Mouse (Mus musculus): ENCODE results near the gene Sos1. TPM values are rescaled to one million over a fixed set of nuclear protein-coding genes. Genes with fewer than 3 reads are reported as not detected.

Gene Sos1
- total and polyA plus RNA-seq, 3 experiments = 3.0 to 54.4 (median 9.1) TPM

- Histone ChIP-seq H3K9me3 (replicated peaks) (no peaks in the 10 kb centered on the region), H3K27me3 (ENCODE audit: insufficient read depth, low read length) (peaks cover 4% of the 10 kb centered on the region; the same call in 1 of the 2 replicates), H3K4me1 (ENCODE audit: insufficient read depth, low read depth, low read length) (peaks cover 29% of the 10 kb centered on the region), H3K4me3 (ENCODE audit: low read depth, low read length) (no peak overlapping the region), H3K36me3 (replicated peaks) (no peaks in the 10 kb centered on the region)
- TF ChIP-seq TAL1 (conservative IDR thresholded peaks at IDR 0.05; ENCODE audit: low read depth, low read length) (no peak), GATA2 (IDR thresholded peaks at IDR 0.05; ENCODE audit: borderline replicate concordance, low read depth, low read length) (no peak), GATA1 (IDR thresholded peaks at IDR 0.05; ENCODE audit: borderline replicate concordance, low read length) (no peak), POLR2AphosphoS5 (IDR thresholded peaks at IDR 0.05; ENCODE audit: insufficient replicate concordance, low read depth, low read length) (no peak), CTCF (IDR thresholded peaks at IDR 0.05; ENCODE audit: low read depth, low read length) (no peak)
- no peak for ATAC-seq (ENCODE audit: extremely low read depth, insufficient number of reproducible peaks, low FRiP score, poor library complexity, severe bottlenecking)
- no peak for DNase-seq (ENCODE audit: low spot score)
Observed at GRCm38 (mm10) chr17:80517244-80517643, 37.0 kb upstream of the Sos1 start.

GRCm38 (mm10) chr17:80515956-80516355, 35.7 kb upstream of the Sos1 start:
- no peak for DNase-seq (ENCODE audit: low spot score)
- no peaks in the 10 kb centered on the region for H3K9me3 ChIP-seq (replicated peaks)

GRCm38 (mm10) chr17:80515513-80515912, 35.3 kb upstream of the Sos1 start:
- no peak for DNase-seq (ENCODE audit: low spot score)
- Histone ChIP-seq H3K9me3 (replicated peaks) (no peaks in the 10 kb centered on the region), H3K27me3 (ENCODE audit: insufficient read depth, low read length) (peaks cover 2% of the 10 kb centered on the region; the same call in 1 of the 2 replicates), H3K4me3 (ENCODE audit: low read depth, low read length) (no peak overlapping the region), H3K4me1 (ENCODE audit: insufficient read depth, low read depth, low read length) (peaks cover 30% of the 10 kb centered on the region), H3K36me3 (replicated peaks) (no peaks in the 10 kb centered on the region)
- ATAC-seq (ENCODE audit: extremely low read depth, insufficient number of reproducible peaks, low FRiP score, poor library complexity, severe bottlenecking) = no peak
- TF ChIP-seq GATA2 (IDR thresholded peaks at IDR 0.05; ENCODE audit: borderline replicate concordance, low read depth, low read length) = no peak
- no peak for TF ChIP-seq TAL1 (conservative IDR thresholded peaks at IDR 0.05; ENCODE audit: low read depth, low read length)
- no peak for TF ChIP-seq GATA1 (IDR thresholded peaks at IDR 0.05; ENCODE audit: borderline replicate concordance, low read length)
- no peak for TF ChIP-seq CTCF (IDR thresholded peaks at IDR 0.05; ENCODE audit: low read depth, low read length)
- TF ChIP-seq POLR2AphosphoS5 (IDR thresholded peaks at IDR 0.05; ENCODE audit: insufficient replicate concordance, low read depth, low read length) = no peak

More at GRCm38 (mm10) chr17:80515956-80516355, 35.7 kb upstream of the Sos1 start:
- ATAC-seq (ENCODE audit: extremely low read depth, insufficient number of reproducible peaks, low FRiP score, poor library complexity, severe bottlenecking) = no peak
- Histone ChIP-seq H3K4me3 (ENCODE audit: low read depth, low read length) (no peak overlapping the region), H3K36me3 (replicated peaks) (no peaks in the 10 kb centered on the region), H3K4me1 (ENCODE audit: insufficient read depth, low read depth, low read length) (peaks cover 29% of the 10 kb centered on the region), H3K27me3 (ENCODE audit: insufficient read depth, low read length) (peaks cover 2% of the 10 kb centered on the region; the same call in 1 of the 2 replicates)
- no peak for TF ChIP-seq GATA2 (IDR thresholded peaks at IDR 0.05; ENCODE audit: borderline replicate concordance, low read depth, low read length)
- no peak for TF ChIP-seq POLR2AphosphoS5 (IDR thresholded peaks at IDR 0.05; ENCODE audit: insufficient replicate concordance, low read depth, low read length)
- no peak for TF ChIP-seq CTCF (IDR thresholded peaks at IDR 0.05; ENCODE audit: low read depth, low read length)
- TF ChIP-seq TAL1 (conservative IDR thresholded peaks at IDR 0.05; ENCODE audit: low read depth, low read length) = no peak
- TF ChIP-seq GATA1 (IDR thresholded peaks at IDR 0.05; ENCODE audit: borderline replicate concordance, low read length) = no peak

- Histone ChIP-seq H3K4me1 (ENCODE audit: insufficient read depth, low read depth, low read length) (peaks cover 37% of the 10 kb centered on the region), H3K27me3 (ENCODE audit: insufficient read depth, low read length) (no peaks in the 10 kb centered on the region), H3K36me3 (replicated peaks) (no peaks in the 10 kb centered on the region), H3K4me3 (ENCODE audit: low read depth, low read length) (no peak overlapping the region; the same call in 1 of the 2 replicates), H3K9me3 (replicated peaks) (no peaks in the 10 kb centered on the region)
- TF ChIP-seq GATA2 (IDR thresholded peaks at IDR 0.05; ENCODE audit: borderline replicate concordance, low read depth, low read length) (no peak), GATA1 (IDR thresholded peaks at IDR 0.05; ENCODE audit: borderline replicate concordance, low read length) (no peak), CTCF (IDR thresholded peaks at IDR 0.05; ENCODE audit: low read depth, low read length) (no peak), POLR2AphosphoS5 (IDR thresholded peaks at IDR 0.05; ENCODE audit: insufficient replicate concordance, low read depth, low read length) (no peak), TAL1 (conservative IDR thresholded peaks at IDR 0.05; ENCODE audit: low read depth, low read length) (no peak)
- peak; percentile 68 for ATAC-seq (ENCODE audit: extremely low read depth, insufficient number of reproducible peaks, low FRiP score, poor library complexity, severe bottlenecking)
- no peak for DNase-seq (ENCODE audit: low spot score)
Observed at GRCm38 (mm10) chr17:80513766-80514165, 33.5 kb upstream of the Sos1 start.

- Histone ChIP-seq H3K27me3 (ENCODE audit: insufficient read depth, low read length) (peaks cover 3% of the 10 kb centered on the region; the same call in 1 of the 2 replicates), H3K36me3 (replicated peaks) (no peaks in the 10 kb centered on the region), H3K9me3 (replicated peaks) (no peaks in the 10 kb centered on the region), H3K4me1 (ENCODE audit: insufficient read depth, low read depth, low read length) (peaks cover 33% of the 10 kb centered on the region), H3K4me3 (ENCODE audit: low read depth, low read length) (no peak overlapping the region)
- TF ChIP-seq GATA2 (IDR thresholded peaks at IDR 0.05; ENCODE audit: borderline replicate concordance, low read depth, low read length) (no peak), CTCF (IDR thresholded peaks at IDR 0.05; ENCODE audit: low read depth, low read length) (no peak), GATA1 (IDR thresholded peaks at IDR 0.05; ENCODE audit: borderline replicate concordance, low read length) (no peak), POLR2AphosphoS5 (IDR thresholded peaks at IDR 0.05; ENCODE audit: insufficient replicate concordance, low read depth, low read length) (no peak), TAL1 (conservative IDR thresholded peaks at IDR 0.05; ENCODE audit: low read depth, low read length) (no peak)
- DNase-seq (ENCODE audit: low spot score) (no peak), ATAC-seq (ENCODE audit: extremely low read depth, insufficient number of reproducible peaks, low FRiP score, poor library complexity, severe bottlenecking) (no peak)
Observed at GRCm38 (mm10) chr17:80510459-80510855, 30.2 kb upstream of the Sos1 start.

GRCm38 (mm10) chr17:80509494-80510458, 29.5 kb upstream of the Sos1 start:
- TF ChIP-seq CTCF (IDR thresholded peaks at IDR 0.05; ENCODE audit: low read depth, low read length) = no peak
- no peak for TF ChIP-seq GATA1 (IDR thresholded peaks at IDR 0.05; ENCODE audit: borderline replicate concordance, low read length)
- no peak for TF ChIP-seq TAL1 (conservative IDR thresholded peaks at IDR 0.05; ENCODE audit: low read depth, low read length)
- no peak for TF ChIP-seq GATA2 (IDR thresholded peaks at IDR 0.05; ENCODE audit: borderline replicate concordance, low read depth, low read length)
- no peak for TF ChIP-seq POLR2AphosphoS5 (IDR thresholded peaks at IDR 0.05; ENCODE audit: insufficient replicate concordance, low read depth, low read length)
- ATAC-seq (ENCODE audit: extremely low read depth, insufficient number of reproducible peaks, low FRiP score, poor library complexity, severe bottlenecking) (peak; percentile 29; the same call in 1 of the 2 replicates), DNase-seq (ENCODE audit: low spot score) (no peak)
- Histone ChIP-seq H3K36me3 (replicated peaks) (no peaks in the 10 kb centered on the region), H3K27me3 (ENCODE audit: insufficient read depth, low read length) (peaks cover 3% of the 10 kb centered on the region; the same call in 1 of the 2 replicates), H3K4me3 (ENCODE audit: low read depth, low read length) (no peak overlapping the region), H3K4me1 (ENCODE audit: insufficient read depth, low read depth, low read length) (peaks cover 32% of the 10 kb centered on the region), H3K9me3 (replicated peaks) (no peaks in the 10 kb centered on the region)

Measured in G1E (cell line).